Mouse (Mus musculus): Measurements from ENCODE around the gene 3425401B19Rik. TPM values are rescaled to one million over a fixed set of nuclear protein-coding genes. Genes with fewer than 3 reads are reported as not detected.

Gene 3425401B19Rik
- polyA plus RNA-seq, 1 experiment, result 1.3 TPM

GRCm38 (mm10) chr14:32617253-32617652 lies 67.8 kb downstream of the 3425401B19Rik start:
- Histone ChIP-seq H3K4me1 (ENCODE audit: control insufficient read depth, insufficient read depth, insufficient read length, low read length) (no peaks in the 10 kb centered on the region), H3K27ac (replicated peaks; ENCODE audit: low read depth, low read length) (no peak overlapping the region), H3K4me3 (ENCODE audit: insufficient read depth, low read depth, low read length) (no peak overlapping the region)

- Histone ChIP-seq H3K27ac (replicated peaks; ENCODE audit: low read depth, low read length) (no peak overlapping the region), H3K4me1 (ENCODE audit: control insufficient read depth, insufficient read depth, insufficient read length, low read length) (no peaks in the 10 kb centered on the region), H3K4me3 (ENCODE audit: insufficient read depth, low read depth, low read length) (no peak overlapping the region)
Observed at GRCm38 (mm10) chr14:32609392-32609791, 75.7 kb downstream of the 3425401B19Rik start.

Other genes starting within 250 kb of the 3425401B19Rik start
- gene Slc18a3, start 220.4 kb downstream of the 3425401B19Rik start, polyA plus RNA-seq (2012; ENCODE audit: insufficient read depth, insufficient read length, missing spikeins), result not detected in 2 replicates
- gene Chat, start 219.3 kb downstream of the 3425401B19Rik start, polyA plus RNA-seq (2012; ENCODE audit: insufficient read depth, insufficient read length, missing spikeins), result not detected in 2 replicates
- gene Ercc6, start 171.8 kb downstream of the 3425401B19Rik start, polyA plus RNA-seq (2012; ENCODE audit: insufficient read depth, insufficient read length, missing spikeins), result 1.5 and 3.7 TPM in 2 replicates
- gene Prrxl1, start 85.9 kb downstream of the 3425401B19Rik start, polyA plus RNA-seq (2012; ENCODE audit: insufficient read depth, insufficient read length, missing spikeins), result not detected in 2 replicates
- gene Tmem273, start 100.7 kb upstream of the 3425401B19Rik start, polyA plus RNA-seq (2012; ENCODE audit: insufficient read depth, insufficient read length, missing spikeins), result 1.1 TPM in 1 of 2 replicates, not detected in the other
- not detected in 2 replicates for gene Fam170b, start 148.7 kb upstream of the 3425401B19Rik start, polyA plus RNA-seq (2012; ENCODE audit: insufficient read depth, insufficient read length, missing spikeins)
- gene Vstm4, start 171.5 kb upstream of the 3425401B19Rik start, polyA plus RNA-seq (2012; ENCODE audit: insufficient read depth, insufficient read length, missing spikeins), result 2.4 and 3.0 TPM in 2 replicates

Measured in brown adipose tissue, adult 24 weeks (tissue).